Mouse (Mus musculus): ENCODE results near the gene Ago3. TPM values are rescaled to one million over a fixed set of nuclear protein-coding genes. Genes with fewer than 3 reads are reported as not detected.

Gene Ago3
- polyA plus RNA-seq, 1 experiment: 17.6 TPM

GRCm38 (mm10) chr4:126464189-126464891 is 35.0 kb upstream of the Ago3 start:
- H3K4me1 ChIP-seq (ENCODE audit: control insufficient read depth, insufficient read depth, low read length): peaks cover 9% of the 10 kb centered on the region

GRCm38 (mm10) chr4:126455441-126455840 is 26.1 kb upstream of the Ago3 start:
- 77% methylated on average over 7 of the region's 7 CpGs for WGBS
- TF ChIP-seq POLR2A (IDR thresholded peaks at IDR 0.05; ENCODE audit: borderline replicate concordance, extremely low read depth, low read depth, low read length) (no peak), CTCF (IDR thresholded peaks at IDR 0.05; ENCODE audit: insufficient read depth, low read length) (no peak)

More at GRCm38 (mm10) chr4:126464189-126464891, 35.0 kb upstream of the Ago3 start:
- TF ChIP-seq POLR2A (IDR thresholded peaks at IDR 0.05; ENCODE audit: borderline replicate concordance, extremely low read depth, low read depth, low read length) (no peak), CTCF (IDR thresholded peaks at IDR 0.05; ENCODE audit: insufficient read depth, low read length) (no peak)
- WGBS: 41% methylated on average over 4 of the region's 4 CpGs
- DNase-seq: no peak
- H3K4me3 ChIP-seq (replicated peaks; ENCODE audit: extremely low read depth, low read depth, low read length): no peak overlapping the region

DNA sequence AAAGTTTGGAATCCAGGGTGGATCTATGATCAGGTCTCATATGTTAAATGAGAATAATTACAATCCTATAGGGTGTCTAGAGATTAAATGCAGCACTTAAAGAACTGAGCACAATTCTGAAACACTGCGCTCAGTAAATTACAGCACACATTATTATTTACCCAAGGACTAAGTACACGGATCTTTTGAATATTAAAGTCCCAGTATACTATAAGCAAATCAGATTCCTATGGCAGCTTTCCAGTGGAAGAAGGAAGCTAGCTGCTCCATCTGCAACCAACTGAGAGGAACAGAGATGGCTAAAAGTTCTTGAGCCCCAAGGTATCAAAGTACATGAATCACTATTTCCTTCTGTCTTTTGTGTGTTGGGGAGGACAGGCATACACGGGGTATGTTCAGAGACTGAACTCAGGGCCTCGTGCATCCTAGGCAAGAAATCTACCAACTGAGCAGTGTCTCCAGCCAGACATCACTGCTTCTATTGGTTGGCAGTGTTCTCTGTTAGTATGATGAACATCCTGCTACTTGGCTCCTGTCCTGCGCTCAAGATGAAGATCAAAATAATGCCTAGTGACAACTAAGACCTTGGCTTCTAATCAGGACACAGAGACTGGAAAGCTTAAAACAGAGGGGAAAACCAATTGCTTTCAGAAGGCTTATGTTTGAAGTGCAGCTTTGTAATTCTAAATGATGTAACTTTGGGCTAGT is 25.3 kb upstream of the Ago3 start:
- Histone ChIP-seq H3K4me1 (ENCODE audit: control insufficient read depth, insufficient read depth, low read length) (0 out of 2 replicates have a peak, but pooled peaks cover 2% of the 10 kb centered on the region), H3K4me3 (replicated peaks; ENCODE audit: extremely low read depth, low read depth, low read length) (no peak overlapping the region)
- no peak for DNase-seq
- TF ChIP-seq POLR2A (IDR thresholded peaks at IDR 0.05; ENCODE audit: borderline replicate concordance, extremely low read depth, low read depth, low read length): no peak
- TF ChIP-seq CTCF (IDR thresholded peaks at IDR 0.05; ENCODE audit: insufficient read depth, low read length): no peak
- 67% methylated on average over 5 of the region's 5 CpGs for WGBS

More at GRCm38 (mm10) chr4:126455441-126455840, 26.1 kb upstream of the Ago3 start:
- Histone ChIP-seq H3K4me1 (ENCODE audit: control insufficient read depth, insufficient read depth, low read length) (0 out of 2 replicates have a peak, but pooled peaks cover 2% of the 10 kb centered on the region), H3K4me3 (replicated peaks; ENCODE audit: extremely low read depth, low read depth, low read length) (no peak overlapping the region)
- no peak for DNase-seq

GRCm38 (mm10) chr4:126450268-126450667 is 20.9 kb upstream of the Ago3 start:
- H3K4me3 ChIP-seq (replicated peaks; ENCODE audit: extremely low read depth, low read depth, low read length): no peak overlapping the region
- TF ChIP-seq CTCF (IDR thresholded peaks at IDR 0.05; ENCODE audit: insufficient read depth, low read length) (no peak), POLR2A (IDR thresholded peaks at IDR 0.05; ENCODE audit: borderline replicate concordance, extremely low read depth, low read depth, low read length) (no peak)
- 0 out of 2 replicates have a peak, but pooled peaks cover under 1% of the 10 kb centered on the region for H3K4me1 ChIP-seq (ENCODE audit: control insufficient read depth, insufficient read depth, low read length)
- WGBS: 91% methylated on average over 1 of the region's 1 CpGs
- no peak for DNase-seq

- TF ChIP-seq POLR2A (IDR thresholded peaks at IDR 0.05; ENCODE audit: borderline replicate concordance, extremely low read depth, low read depth, low read length) (no peak), CTCF (IDR thresholded peaks at IDR 0.05; ENCODE audit: insufficient read depth, low read length) (no peak)
- no peak overlapping the region for H3K4me3 ChIP-seq (replicated peaks; ENCODE audit: extremely low read depth, low read depth, low read length)
- peak; percentile 20 for DNase-seq
- WGBS: 70% methylated on average over 7 of the region's 7 CpGs
- no peaks in the 10 kb centered on the region for H3K4me1 ChIP-seq (ENCODE audit: control insufficient read depth, insufficient read depth, low read length)
These were observed 17.8 kb upstream of the Ago3 start for GRCm38 (mm10) chr4:126447126-126447525.

DNA sequence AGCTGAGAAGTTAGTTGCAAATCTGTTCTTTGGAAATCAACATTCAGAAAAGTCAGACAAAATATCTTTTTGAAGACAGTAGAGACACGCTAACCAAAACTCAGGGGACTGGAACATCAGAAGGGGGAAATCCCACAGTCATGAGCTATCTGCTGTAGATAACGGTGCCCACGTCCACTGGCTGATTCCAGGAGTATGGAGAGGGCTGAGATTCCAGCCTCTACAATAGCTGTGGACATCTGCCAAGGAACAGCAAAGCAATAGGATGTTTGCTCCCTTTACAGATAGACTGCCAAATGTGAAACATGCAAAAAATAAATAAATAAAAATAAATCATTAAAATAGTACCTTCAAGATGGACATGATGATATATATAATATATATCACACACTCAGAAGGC is 15.2 kb upstream of the Ago3 start:
- TF ChIP-seq CTCF (IDR thresholded peaks at IDR 0.05; ENCODE audit: insufficient read depth, low read length): no peak
- TF ChIP-seq POLR2A (IDR thresholded peaks at IDR 0.05; ENCODE audit: borderline replicate concordance, extremely low read depth, low read depth, low read length): no peak
- 74% methylated on average over 3 of the region's 3 CpGs for WGBS
- DNase-seq: no peak
- Histone ChIP-seq H3K4me3 (replicated peaks; ENCODE audit: extremely low read depth, low read depth, low read length) (no peak overlapping the region), H3K4me1 (ENCODE audit: control insufficient read depth, insufficient read depth, low read length) (no peaks in the 10 kb centered on the region)

GRCm38 (mm10) chr4:126438261-126438660 is 8.9 kb upstream of the Ago3 start:
- TF ChIP-seq POLR2A (IDR thresholded peaks at IDR 0.05; ENCODE audit: borderline replicate concordance, extremely low read depth, low read depth, low read length): no peak
- TF ChIP-seq CTCF (IDR thresholded peaks at IDR 0.05; ENCODE audit: insufficient read depth, low read length): no peak
- H3K4me1 ChIP-seq (ENCODE audit: control insufficient read depth, insufficient read depth, low read length): no peaks in the 10 kb centered on the region
- DNase-seq: no peak
- whole genome bisulfite sequencing: 65% methylated on average over 5 of the region's 5 CpGs
- no peak overlapping the region for H3K4me3 ChIP-seq (replicated peaks; ENCODE audit: extremely low read depth, low read depth, low read length)

- no peak for DNase-seq
- H3K4me1 ChIP-seq (ENCODE audit: control insufficient read depth, insufficient read depth, low read length): no peaks in the 10 kb centered on the region
- 33% methylated on average over 2 of the region's 2 CpGs for WGBS
- no peak overlapping the region for H3K4me3 ChIP-seq (replicated peaks; ENCODE audit: extremely low read depth, low read depth, low read length)
- TF ChIP-seq CTCF (IDR thresholded peaks at IDR 0.05; ENCODE audit: insufficient read depth, low read length) (no peak), POLR2A (IDR thresholded peaks at IDR 0.05; ENCODE audit: borderline replicate concordance, extremely low read depth, low read depth, low read length) (no peak)
These were observed 6.9 kb upstream of the Ago3 start for GRCm38 (mm10) chr4:126436268-126436667.

- no peak for DNase-seq
- WGBS: 93% methylated on average over 2 of the region's 2 CpGs
- Histone ChIP-seq H3K4me1 (ENCODE audit: control insufficient read depth, insufficient read depth, low read length) (no peaks in the 10 kb centered on the region), H3K4me3 (replicated peaks; ENCODE audit: extremely low read depth, low read depth, low read length) (no peak overlapping the region)
- TF ChIP-seq POLR2A (IDR thresholded peaks at IDR 0.05; ENCODE audit: borderline replicate concordance, extremely low read depth, low read depth, low read length) (no peak), CTCF (IDR thresholded peaks at IDR 0.05; ENCODE audit: insufficient read depth, low read length) (no peak)
These were observed 4.7 kb upstream of the Ago3 start for GRCm38 (mm10) chr4:126434094-126434493.

Data from lung, adult 2 months (tissue).